Comparison of ENCODE assay signal across 16 mouse cellular contexts in the genomic region with DNA sequence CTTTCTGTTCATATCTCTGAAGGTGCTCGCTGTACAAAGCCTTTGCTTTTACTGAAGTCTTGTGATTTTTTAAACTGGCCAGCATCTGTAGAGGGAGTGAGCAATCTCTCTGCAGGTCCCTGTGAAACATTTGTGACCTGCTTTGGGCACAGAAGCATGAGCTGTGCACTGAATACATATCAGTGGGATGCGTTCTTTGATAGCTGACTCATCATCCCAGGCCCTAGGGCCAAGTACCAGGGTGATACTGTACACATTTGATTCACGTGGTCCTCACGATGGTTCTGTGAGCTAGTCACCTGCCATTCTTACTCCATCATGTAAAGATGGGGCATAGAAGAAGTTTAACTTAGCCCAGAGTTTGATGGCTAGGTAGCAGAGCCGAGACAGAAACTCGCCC. TPM values are rescaled to one million over a fixed set of nuclear protein-coding genes. Genes with fewer than 3 reads are reported as not detected.
DNase-seq lines count a peak whose midpoint lies in the region; ATAC-seq lines count a peak whose summit lies in the region.
"Had no signal": no experiment of that assay in that cellular context is flagged by ENCODE, and none has a peak within 500 bp of the region (broad histone marks: within the 10 kb centered on the region; RNA-seq: fewer than 3 reads in every experiment).

No protein-coding gene starts in this region.

- H3K4me3 ChIP-seq in forebrain, embryonic 13.5 days, result no peak overlapping the region
- H3K4me3 ChIP-seq in forebrain, embryonic 16.5 days (replicated peaks; ENCODE audit: low read length), result no peak overlapping the region
- H3K4me3 ChIP-seq in embryonic facial prominence, embryonic 10.5 days, result no peak overlapping the region
- H3K4me3 ChIP-seq in hindbrain, embryonic 15.5 days, result no peak overlapping the region
- H3K4me3 ChIP-seq in midbrain, embryonic 14.5 days (replicated peaks; ENCODE audit: low read depth, low read length), result no peak overlapping the region
- H3K4me3 ChIP-seq: heart, embryonic 10.5 days; liver, embryonic 13.5 days; neural tube, embryonic 12.5 days had no signal

- peaks cover 45% of the 10 kb centered on the region for H3K4me1 ChIP-seq in forebrain, embryonic 13.5 days
- peaks cover 25% of the 10 kb centered on the region for H3K4me1 ChIP-seq in forebrain, embryonic 16.5 days (replicated peaks; ENCODE audit: control insufficient read depth, insufficient read depth, low read length)
- H3K4me1 ChIP-seq in embryonic facial prominence, embryonic 10.5 days, result peaks cover 56% of the 10 kb centered on the region
- H3K4me1 ChIP-seq in hindbrain, embryonic 15.5 days (replicated peaks), result peaks cover 38% of the 10 kb centered on the region
- H3K4me1 ChIP-seq in midbrain, embryonic 14.5 days (ENCODE audit: control insufficient read depth, insufficient read depth, low read length), result peaks cover 42% of the 10 kb centered on the region

- ATAC-seq in forebrain, embryonic 13.5 days, result no peak
- no peak for ATAC-seq in forebrain, embryonic 16.5 days
- ATAC-seq in hindbrain, embryonic 15.5 days (ENCODE audit: low FRiP score, low read depth), result no peak
- ATAC-seq in midbrain, embryonic 14.5 days (ENCODE audit: low FRiP score, low TSS enrichment), result no peak; the same call in 1 of the 2 replicates
- no peak for ATAC-seq in erythroid progenitor cell, adult 5-6 weeks (replicated peaks; ENCODE audit: low FRiP score, poor library complexity, severe bottlenecking)
- ATAC-seq: intestine, embryonic 16.5 days had no signal

- no peak overlapping the region for H3K27ac ChIP-seq in forebrain, embryonic 13.5 days
- no peak overlapping the region for H3K27ac ChIP-seq in forebrain, embryonic 16.5 days (ENCODE audit: low read length)
- H3K27ac ChIP-seq in embryonic facial prominence, embryonic 10.5 days (replicated peaks), result 0 out of 2 replicates have a peak overlapping the region, but pooled peaks have one; percentile 66
- 0 out of 2 replicates have a peak overlapping the region, but pooled peaks have one; percentile 57 for H3K27ac ChIP-seq in hindbrain, embryonic 15.5 days (replicated peaks)
- peak overlapping the region; percentile 76; the same call in 1 of the 2 replicates for H3K27ac ChIP-seq in midbrain, embryonic 14.5 days (replicated peaks; ENCODE audit: low read depth, low read length)
- H3K27ac ChIP-seq: heart, embryonic 10.5 days; liver, embryonic 13.5 days; neural tube, embryonic 12.5 days had no signal

- WGBS in forebrain, embryonic 13.5 days, result 84% methylated on average over 6 of the region's 6 CpGs
- 84% methylated on average over 6 of the region's 6 CpGs for WGBS in forebrain, embryonic 16.5 days
- 87% methylated on average over 6 of the region's 6 CpGs for WGBS in embryonic facial prominence, embryonic 10.5 days
- WGBS in hindbrain, embryonic 15.5 days, result 65% methylated on average over 6 of the region's 6 CpGs
- 45% methylated on average over 6 of the region's 6 CpGs for WGBS in midbrain, embryonic 14.5 days

- peak overlapping the region; percentile 35; the same call in 1 of the 2 replicates for H3K4me2 ChIP-seq in forebrain, embryonic 13.5 days
- no peak overlapping the region for H3K4me2 ChIP-seq in forebrain, embryonic 16.5 days (ENCODE audit: low read length)
- no peak overlapping the region for H3K4me2 ChIP-seq in hindbrain, embryonic 15.5 days
- peak overlapping the region; percentile 44 for H3K4me2 ChIP-seq in midbrain, embryonic 14.5 days (ENCODE audit: low read length)
- H3K4me2 ChIP-seq: liver, embryonic 13.5 days; neural tube, embryonic 12.5 days had no signal

- no peaks in the 10 kb centered on the region for H3K27me3 ChIP-seq in forebrain, embryonic 13.5 days
- H3K27me3 ChIP-seq in forebrain, embryonic 16.5 days (replicated peaks; ENCODE audit: control insufficient read depth, insufficient read depth, low read length), result no peaks in the 10 kb centered on the region
- no peaks in the 10 kb centered on the region for H3K27me3 ChIP-seq in embryonic facial prominence, embryonic 10.5 days (replicated peaks; ENCODE audit: low read depth, poor library complexity, severe bottlenecking)
- no peaks in the 10 kb centered on the region for H3K27me3 ChIP-seq in hindbrain, embryonic 15.5 days
- no peaks in the 10 kb centered on the region for H3K27me3 ChIP-seq in midbrain, embryonic 14.5 days (ENCODE audit: control insufficient read depth, insufficient read depth, low read length)
- H3K27me3 ChIP-seq: CH12.LX; liver, embryonic 13.5 days; neural tube, embryonic 12.5 days had no signal

- no peaks in the 10 kb centered on the region for H3K36me3 ChIP-seq in forebrain, embryonic 13.5 days (ENCODE audit: poor library complexity, severe bottlenecking)
- no peaks in the 10 kb centered on the region for H3K36me3 ChIP-seq in forebrain, embryonic 16.5 days (ENCODE audit: control insufficient read depth, insufficient read depth)
- no peaks in the 10 kb centered on the region for H3K36me3 ChIP-seq in embryonic facial prominence, embryonic 10.5 days (replicated peaks)
- H3K36me3 ChIP-seq in hindbrain, embryonic 15.5 days, result no peaks in the 10 kb centered on the region
- H3K36me3 ChIP-seq in midbrain, embryonic 14.5 days (ENCODE audit: control insufficient read depth, insufficient read depth, low read length), result no peaks in the 10 kb centered on the region
- H3K36me3 ChIP-seq: heart, embryonic 10.5 days; liver, embryonic 13.5 days; neural tube, embryonic 12.5 days had no signal

- H3K9ac ChIP-seq in forebrain, embryonic 13.5 days, result no peak overlapping the region
- no peak overlapping the region for H3K9ac ChIP-seq in forebrain, embryonic 16.5 days (replicated peaks; ENCODE audit: low read depth, low read length)
- H3K9ac ChIP-seq in hindbrain, embryonic 15.5 days, result no peak overlapping the region
- H3K9ac ChIP-seq in midbrain, embryonic 14.5 days (replicated peaks; ENCODE audit: low read length), result no peak overlapping the region
- H3K9ac ChIP-seq: liver, embryonic 13.5 days; neural tube, embryonic 12.5 days had no signal

- DNase-seq in embryonic facial prominence, embryonic 10.5 days (ENCODE audit: low spot score), result no peak
- DNase-seq in midbrain, embryonic 14.5 days, result peak; percentile 38
- DNase-seq in urinary bladder, postnatal 36 days (ENCODE audit: low spot score in 2 of 2), result no peak
- no peak for DNase-seq in gastrocnemius, postnatal 25 days
- DNase-seq: gastrocnemius, postnatal 14 days; liver, embryonic 13.5 days; right cerebral cortex, adult 18-20 months; thymus, postnatal 25 days had no signal

- no peaks in the 10 kb centered on the region for H3K9me3 ChIP-seq in forebrain, embryonic 13.5 days (replicated peaks)
- H3K9me3 ChIP-seq in forebrain, embryonic 16.5 days (ENCODE audit: control insufficient read depth, low read length), result no peaks in the 10 kb centered on the region
- H3K9me3 ChIP-seq in embryonic facial prominence, embryonic 10.5 days, result no peaks in the 10 kb centered on the region
- H3K9me3 ChIP-seq in hindbrain, embryonic 15.5 days, result no peaks in the 10 kb centered on the region
- H3K9me3 ChIP-seq in midbrain, embryonic 14.5 days (ENCODE audit: control insufficient read depth, low read length), result no peaks in the 10 kb centered on the region
- H3K9me3 ChIP-seq: heart, embryonic 10.5 days; liver, embryonic 13.5 days; neural tube, embryonic 12.5 days had no signal

RNA-seq across cellular contexts. Expression of a gene that starts 57.2 kb away (rescaled TPM):
- polyA plus RNA-seq in forebrain, embryonic 13.5 days (2015; fragmentation: Nextera tagmentation; extraction: Ambion mirVana), result 33.1 and 34.8 TPM in 2 replicates
- 29.8 and 35.7 TPM in 2 replicates for polyA plus RNA-seq in forebrain, embryonic 16.5 days (2015; fragmentation: Nextera tagmentation; extraction: Ambion mirVana)
- polyA plus RNA-seq in embryonic facial prominence, embryonic 10.5 days (2016; fragmentation: Nextera tagmentation; extraction: Ambion mirVana), result 30.7 and 34.3 TPM in 2 replicates
- 34.6 and 38.0 TPM in 2 replicates for polyA plus RNA-seq in hindbrain, embryonic 15.5 days (2015; fragmentation: Nextera tagmentation; extraction: Ambion mirVana)
- 29.8 and 34.3 TPM in 2 replicates for polyA plus RNA-seq in midbrain, embryonic 14.5 days (2014; fragmentation: Nextera tagmentation; extraction: Ambion mirVana)
- 1 to 10 TPM; 9.2 to 9.3 TPM for total RNA-seq in gastrocnemius, postnatal 25 days (2021)
- 7.6 and 12.6 TPM in 2 replicates for total RNA-seq in erythroid progenitor cell, adult 5-6 weeks (2015; ENCODE audit: low replicate concordance)
- 0.23 and 2.2 TPM in 2 replicates for total RNA-seq in erythroid progenitor cell, adult 5-6 weeks (2017; ENCODE audit: low replicate concordance)

Comparison
In these comparisons a context has a peak if more than half of its experiments do, and no peak if none do; other contexts are left out.
1. H3K4me2 ChIP-seq: peak in forebrain, embryonic 13.5 days (single experiment) and midbrain, embryonic 14.5 days (single experiment); none in forebrain, embryonic 16.5 days (single experiment) and hindbrain, embryonic 15.5 days (single experiment).
2. H3K27ac ChIP-seq: peak in embryonic facial prominence, embryonic 10.5 days (single experiment), hindbrain, embryonic 15.5 days (single experiment) and midbrain, embryonic 14.5 days (single experiment); none in forebrain, embryonic 13.5 days (single experiment) and forebrain, embryonic 16.5 days (single experiment).